Mouse (Mus musculus): ENCODE data around the gene Oit3.

Oit3 gene

DNA sequence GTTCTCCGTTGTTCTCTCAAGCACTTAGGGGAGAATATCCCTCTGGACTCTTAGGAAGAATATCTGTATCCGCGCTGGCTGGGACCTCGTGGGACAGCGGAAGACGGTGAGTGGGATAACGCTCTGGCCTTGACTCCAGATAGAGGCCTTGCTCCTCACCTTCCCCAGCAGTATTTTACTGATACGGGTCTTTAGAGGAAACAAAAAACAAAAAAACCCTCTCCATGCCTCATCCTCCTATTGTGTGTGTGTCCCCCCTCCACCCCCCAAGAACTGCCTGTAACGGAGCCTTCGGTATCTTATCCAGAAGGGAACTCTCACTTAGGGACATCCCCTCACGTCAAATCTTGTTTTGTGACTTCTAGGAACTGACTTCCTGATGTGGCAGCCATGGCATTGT lies at the start of gene Oit3:
Gene Oit3 (minus strand): TSS at position 44 of the 400 bp plus-strand sequence.
- in situ Hi-C loops (cut with MboI, MseI), result no loop called here

DNA sequence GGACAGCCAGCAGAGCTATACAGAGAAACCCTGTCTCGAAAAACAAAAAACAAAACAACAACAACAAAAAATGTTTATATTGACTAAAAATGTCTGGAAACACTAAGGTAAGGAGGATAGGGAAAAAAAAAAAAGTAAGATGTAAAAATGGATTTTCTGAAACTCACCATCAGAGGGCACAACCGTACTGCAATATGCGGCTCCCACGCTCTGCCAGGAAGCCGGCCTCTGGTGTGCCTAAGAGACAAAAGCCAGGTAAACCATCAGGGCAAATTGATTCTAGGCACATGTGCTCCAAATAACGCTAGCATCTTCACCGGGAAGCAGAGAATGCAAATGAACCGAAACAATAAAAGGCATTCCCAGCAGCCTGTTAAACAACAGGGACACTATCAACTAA lies 49.3 kb upstream of the Oit3 start:
- in situ Hi-C loops (cut with MboI, MseI), result no loop called here

DNA sequence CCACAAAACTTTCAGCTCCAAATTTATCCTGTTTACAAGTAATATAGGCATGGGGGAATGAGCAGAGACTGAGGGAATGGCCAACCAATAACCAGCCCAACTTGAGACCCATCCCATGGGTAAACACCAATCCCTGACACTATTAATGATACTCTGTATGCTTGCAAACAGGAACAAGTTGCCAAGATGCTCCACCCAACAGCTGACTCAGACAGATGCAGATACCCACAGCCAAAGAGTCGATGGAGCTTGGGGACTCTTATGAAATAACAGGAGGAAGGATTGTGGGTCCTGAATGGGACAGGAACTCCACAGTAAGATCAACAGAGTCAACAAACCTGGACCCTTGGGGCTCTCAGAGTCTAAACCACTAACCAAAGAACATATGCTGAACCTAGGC lies 47.8 kb upstream of the Oit3 start:
- in situ Hi-C loops (cut with MboI, MseI), result no loop called here

DNA sequence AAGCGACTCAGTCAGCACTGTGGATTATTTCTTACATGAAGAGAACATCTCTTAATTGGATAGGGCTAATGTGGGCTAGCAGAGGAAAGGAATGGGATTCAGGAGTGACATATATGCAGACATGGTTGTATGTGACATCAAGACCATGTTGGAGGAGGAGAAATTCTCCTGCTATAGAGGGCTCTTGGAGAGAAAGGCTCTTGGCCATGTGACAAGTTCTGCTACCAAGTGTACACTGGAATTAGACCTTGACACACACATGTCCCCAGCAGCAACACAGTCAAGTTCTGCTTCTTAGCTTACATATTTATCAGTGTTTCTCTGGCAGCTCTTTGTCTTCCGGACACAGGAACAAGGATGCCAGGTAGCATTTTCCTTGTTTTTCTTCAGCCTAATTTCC lies 45.8 kb upstream of the Oit3 start:
- in situ Hi-C loops (cut with MboI, MseI), result no loop called here

DNA sequence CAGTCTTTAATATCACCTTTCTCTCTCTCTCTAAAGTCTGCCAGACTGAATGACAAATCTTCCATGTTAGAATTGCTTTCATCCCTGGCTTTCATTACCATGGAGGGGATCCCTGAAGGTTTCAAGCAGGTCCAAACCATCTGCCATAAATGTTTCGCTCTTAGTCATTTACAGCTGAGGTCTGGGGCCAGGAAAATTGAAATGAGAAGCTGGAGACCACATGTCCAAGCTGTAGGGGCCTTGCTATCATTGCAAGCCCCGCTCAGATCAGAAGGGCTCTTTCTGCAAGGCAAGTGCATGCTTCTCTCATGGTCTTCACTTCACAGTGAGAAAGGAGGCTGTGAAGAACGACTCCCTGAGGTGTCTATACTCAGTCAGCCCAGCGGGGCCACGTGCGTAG lies 42.7 kb upstream of the Oit3 start:
- in situ Hi-C loops (cut with MboI, MseI), result no loop called here

DNA sequence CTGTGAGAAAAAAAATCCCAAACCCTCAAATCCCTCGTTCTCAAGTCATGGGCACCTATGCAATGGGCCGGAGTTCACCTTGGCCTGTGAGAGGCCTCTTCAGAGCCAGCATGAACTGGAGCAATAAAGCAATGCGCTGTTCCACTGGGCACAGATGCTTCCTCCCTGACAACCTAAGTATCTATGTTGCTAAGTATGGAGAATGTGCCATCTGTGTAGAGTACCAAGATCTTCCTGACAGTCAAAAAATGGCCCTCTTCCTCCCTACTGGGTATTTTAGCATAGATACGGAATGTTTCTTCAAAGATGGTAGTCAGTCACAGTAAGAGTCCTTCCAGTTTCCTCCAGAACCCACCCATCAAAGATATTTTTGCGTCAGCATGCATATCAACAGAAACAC lies 39.8 kb upstream of the Oit3 start:
- in situ Hi-C loops (cut with MboI, MseI), result no loop called here

DNA sequence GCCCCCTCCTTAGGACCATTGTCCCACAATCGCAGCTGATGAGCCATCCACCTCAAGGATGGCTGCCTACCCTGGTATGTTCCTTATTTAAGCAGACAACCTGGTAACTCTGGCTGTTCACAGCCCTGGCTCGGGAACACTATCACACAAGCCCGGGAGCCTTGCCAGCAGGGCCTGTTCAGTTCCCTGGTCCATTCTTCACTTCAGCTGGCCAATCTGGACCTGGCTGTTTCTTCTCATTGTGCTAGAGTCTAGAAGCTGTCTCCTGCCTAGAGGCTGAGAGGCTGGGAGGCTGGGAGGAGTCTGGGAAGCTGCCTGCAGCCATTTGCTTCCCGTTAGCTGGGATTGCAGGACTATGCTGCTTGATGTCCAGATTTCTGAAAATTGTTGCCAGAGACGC lies 28.9 kb upstream of the Oit3 start:
- in situ Hi-C loops (cut with MboI, MseI), result no loop called here

DNA sequence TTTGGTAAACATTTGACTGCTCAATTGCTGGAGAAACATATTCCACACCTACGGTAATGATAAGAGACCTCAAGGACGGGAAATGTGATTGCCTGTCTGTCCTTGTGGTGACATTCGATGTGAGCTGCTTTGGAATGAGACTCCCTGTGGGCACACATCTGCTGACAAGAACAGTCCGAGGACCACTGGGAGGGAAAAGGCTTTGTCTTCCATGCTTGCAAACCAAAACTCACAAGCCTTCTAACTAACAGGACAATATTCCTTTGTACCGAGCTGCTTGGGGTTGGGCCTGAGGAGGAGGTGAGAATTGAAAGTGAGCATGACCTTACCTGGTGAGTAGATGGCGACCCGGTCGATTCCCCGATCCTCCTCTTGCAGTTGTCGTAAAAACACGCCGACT lies 25.7 kb upstream of the Oit3 start:
- in situ Hi-C loops (cut with MboI, MseI), result no loop called here

DNA sequence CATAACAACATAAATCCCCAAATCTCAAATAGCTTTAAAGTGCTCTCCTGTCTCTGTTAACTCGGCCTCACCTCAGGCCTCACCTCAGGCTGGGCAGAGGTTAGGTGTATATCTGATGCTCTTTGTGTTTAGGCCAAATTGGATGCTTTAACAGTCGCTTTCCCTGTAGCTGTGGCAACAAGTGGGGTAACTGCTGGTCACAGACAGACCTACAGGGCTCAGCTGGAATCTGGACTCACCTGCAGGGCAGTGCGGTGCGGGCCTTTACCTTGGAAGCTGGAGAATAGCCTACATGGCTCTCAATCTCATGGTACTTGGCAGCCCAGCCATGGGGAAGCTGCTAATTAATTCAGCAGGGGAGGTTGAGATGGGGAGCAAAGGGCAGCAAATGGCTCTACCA lies 25.0 kb upstream of the Oit3 start:
- in situ Hi-C loops (cut with MboI, MseI), result no loop called here

DNA sequence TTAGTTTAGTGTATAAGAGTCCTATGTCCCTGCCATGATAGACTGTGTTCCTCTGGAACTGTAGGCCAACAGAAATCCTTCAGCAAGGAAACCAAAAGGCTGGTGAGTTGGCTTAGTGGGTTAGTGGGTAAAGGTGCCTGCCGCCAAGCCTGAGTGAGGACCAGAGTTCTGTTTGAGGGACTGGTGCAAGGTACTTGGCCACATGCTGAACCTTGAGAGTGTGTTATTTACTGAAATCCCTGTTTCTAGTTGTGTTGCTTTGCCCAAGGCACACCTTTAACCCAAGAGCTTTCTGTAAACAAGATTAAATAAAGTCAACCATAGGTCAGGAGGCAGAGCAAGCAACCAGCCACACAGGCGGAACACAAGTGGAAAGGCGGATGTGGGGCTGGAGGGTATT lies 24.0 kb upstream of the Oit3 start:
- in situ Hi-C loops (cut with MboI, MseI), result no loop called here

DNA sequence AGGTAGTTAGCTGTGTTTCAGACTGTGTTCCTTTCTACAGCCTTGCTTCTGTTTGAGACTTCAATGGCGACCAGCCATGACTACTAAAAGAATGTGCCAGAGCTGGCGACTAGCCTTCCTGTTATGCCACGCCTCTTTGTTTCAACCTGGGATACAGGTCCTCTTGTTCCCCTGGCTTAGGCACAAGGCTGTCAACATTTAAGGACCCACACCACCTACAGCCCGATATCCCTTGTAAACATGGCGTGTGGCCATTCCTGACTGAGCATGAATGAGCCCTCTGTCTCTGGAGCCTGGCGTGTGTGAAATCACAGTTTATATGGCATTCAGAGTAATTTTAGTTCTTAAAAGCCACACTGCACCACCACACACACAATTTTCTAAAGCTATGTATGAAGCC lies 20.7 kb upstream of the Oit3 start:
- in situ Hi-C loops (cut with MboI, MseI), result no loop called here

DNA sequence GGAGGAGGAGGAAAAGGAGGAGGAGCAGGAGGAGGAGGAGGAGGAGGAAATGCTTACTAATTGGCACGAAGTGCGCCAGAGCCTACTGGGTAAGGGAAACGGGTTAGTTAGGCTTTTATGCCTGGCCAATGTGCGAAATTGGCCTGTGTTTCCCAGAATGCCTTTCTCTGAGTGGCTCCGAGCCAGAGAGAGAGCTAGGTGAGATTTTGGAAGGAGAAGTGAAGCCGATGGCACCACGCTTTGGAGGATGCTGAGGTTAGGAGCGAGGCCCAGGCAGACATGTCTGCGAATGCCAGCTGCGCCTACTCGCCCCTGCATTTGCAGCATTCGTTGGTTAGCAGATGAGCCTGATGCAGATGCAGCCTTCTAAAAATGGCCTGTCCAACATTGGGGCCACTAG lies 18.2 kb upstream of the Oit3 start:
- in situ Hi-C loops (cut with MboI, MseI), result no loop called here

DNA sequence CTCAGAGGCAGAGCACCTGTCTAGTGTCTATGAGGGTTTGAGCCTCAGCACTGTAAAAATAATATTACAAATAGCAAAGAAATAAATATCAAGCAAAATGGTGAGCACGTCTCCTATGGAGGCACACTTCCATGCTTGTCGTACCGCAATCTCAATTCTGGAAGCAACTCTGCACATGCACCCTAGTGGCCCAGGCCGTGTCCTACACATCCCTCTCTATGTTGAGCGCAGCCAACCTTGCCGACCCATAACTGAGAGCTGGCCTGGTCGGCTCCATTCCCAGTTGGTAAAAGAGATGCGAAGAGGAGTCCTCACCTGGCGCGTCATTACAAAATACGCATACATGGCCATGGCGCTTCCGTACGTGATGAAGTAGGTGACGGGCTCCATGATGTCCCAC lies 13.1 kb upstream of the Oit3 start:
- in situ Hi-C loops (cut with MboI, MseI), result no loop called here

DNA sequence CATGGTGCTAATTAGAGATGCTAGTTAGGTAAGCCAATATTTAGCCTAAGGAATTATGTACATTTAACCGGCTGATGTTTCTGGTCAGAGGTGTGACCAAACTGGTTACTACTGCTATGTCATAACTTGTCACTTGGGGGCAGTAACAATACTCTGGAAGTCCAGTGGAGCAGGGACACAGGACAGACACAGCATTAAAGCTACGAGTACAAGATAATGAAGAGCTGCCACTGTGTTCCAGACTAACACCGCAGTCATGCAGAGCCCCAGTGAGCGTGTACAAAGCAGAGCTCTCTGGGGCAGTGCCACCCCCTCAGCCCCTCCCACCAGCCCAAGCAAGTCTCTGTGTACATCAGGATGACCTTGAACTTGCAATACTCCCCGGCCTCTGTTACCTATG lies 10.3 kb upstream of the Oit3 start:
- in situ Hi-C loops (cut with MboI, MseI), result no loop called here

DNA sequence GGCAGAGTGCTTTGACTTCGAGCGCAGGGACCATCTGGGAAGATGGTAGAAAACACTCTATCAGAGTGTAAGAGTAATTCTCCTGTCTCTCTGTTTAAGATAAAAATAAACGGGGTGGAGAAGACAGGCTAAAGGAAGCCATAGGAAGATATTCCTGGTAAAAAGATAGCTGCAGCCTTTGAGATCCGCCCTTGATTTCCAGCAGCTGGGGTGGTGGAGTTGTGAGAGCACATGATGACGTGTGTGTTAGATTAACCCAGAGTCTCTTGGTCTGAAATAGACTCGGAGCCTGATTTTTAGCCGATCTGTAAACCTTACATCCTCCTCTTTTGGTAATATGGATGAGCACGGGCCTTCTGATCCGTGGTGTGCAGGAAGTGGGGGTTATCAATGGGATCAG lies 6.0 kb upstream of the Oit3 start:
- in situ Hi-C loops (cut with MboI, MseI), result no loop called here

DNA sequence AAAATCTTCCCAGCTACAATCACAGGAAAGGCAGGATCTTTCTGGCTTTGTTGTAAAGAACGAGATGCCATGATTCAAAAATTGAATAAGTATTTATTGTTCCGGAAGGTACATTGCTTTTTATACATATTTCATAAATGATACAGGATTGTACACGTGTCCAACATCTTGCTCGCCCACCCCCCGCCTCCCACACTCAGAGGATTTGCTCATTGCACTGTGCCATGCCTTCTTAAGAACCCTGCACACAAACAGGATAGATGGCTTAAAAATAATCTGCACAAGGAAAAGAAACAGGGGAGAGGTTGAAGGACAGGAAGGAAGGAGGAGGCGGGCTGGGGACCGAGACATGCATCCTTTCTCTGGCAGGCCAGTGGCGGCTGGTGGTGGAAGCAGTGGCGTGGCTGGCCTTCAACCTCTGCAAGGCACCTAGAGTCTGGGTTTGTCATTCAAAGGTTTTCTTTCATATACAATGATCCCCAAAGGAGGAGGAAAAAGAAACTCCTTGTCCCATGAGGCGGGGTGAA lies 5.4 kb upstream of the Oit3 start:
- in situ Hi-C loops (cut with MboI, MseI), result no loop called here

DNA sequence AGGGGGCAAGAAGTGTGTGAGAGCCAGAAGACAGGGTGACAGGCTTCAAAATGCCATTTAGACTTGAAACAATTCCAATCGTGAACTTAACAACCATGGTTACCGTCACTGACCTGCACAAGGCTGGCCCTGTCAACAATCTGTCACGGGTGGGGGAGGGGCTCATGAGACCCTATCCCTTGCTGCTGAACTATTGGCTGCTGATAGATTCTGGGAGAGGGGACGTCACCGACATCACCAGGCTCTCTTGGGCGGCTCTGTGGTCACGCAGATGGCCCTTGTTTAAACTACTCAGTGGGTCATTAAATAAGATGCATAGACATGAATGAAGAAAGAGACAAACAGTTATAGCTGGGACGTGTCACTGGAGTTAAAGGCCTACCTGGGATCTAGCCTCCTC lies 3.1 kb upstream of the Oit3 start:
- in situ Hi-C loops (cut with MboI, MseI), result no loop called here

DNA sequence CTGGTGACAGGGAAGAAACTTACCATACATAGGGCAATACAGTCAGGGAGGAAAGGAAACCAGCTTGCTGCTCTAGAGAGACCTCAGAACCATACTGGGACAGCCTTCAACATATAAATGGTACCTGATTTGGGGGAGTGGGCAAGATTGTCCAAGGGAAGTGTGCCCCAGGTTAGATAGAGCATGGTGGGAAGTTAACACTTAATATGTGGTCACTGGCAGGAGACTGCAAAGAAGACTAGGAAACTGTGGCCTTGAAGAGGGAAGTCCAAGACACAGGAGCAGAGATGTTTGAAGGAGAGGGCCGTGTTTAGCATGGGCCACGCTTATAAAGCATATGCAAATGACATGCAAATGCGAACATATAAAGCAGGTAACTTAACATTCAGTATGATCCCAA lies 2.5 kb upstream of the Oit3 start:
- in situ Hi-C loops (cut with MboI, MseI), result no loop called here

DNA sequence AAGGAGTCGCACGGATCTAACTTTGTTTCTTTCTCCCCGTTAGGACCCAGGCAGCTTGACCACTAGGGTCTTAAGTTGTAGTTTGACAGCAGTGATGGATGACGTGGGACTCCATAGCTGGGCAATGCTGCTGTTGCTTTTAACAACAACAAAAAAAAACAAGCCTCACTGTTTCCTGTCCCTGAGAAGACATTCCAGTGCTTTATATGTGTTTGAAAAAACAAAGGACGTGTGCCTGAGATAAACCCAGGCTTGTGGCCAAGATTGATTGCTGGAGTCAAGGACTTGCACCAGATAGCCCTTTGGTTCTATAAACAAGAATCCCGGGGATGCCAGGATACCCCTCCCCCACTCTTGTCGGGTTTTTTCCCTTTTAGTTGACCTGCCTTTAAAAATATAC lies 1.6 kb upstream of the Oit3 start:
- in situ Hi-C loops (cut with MboI, MseI), result no loop called here

DNA sequence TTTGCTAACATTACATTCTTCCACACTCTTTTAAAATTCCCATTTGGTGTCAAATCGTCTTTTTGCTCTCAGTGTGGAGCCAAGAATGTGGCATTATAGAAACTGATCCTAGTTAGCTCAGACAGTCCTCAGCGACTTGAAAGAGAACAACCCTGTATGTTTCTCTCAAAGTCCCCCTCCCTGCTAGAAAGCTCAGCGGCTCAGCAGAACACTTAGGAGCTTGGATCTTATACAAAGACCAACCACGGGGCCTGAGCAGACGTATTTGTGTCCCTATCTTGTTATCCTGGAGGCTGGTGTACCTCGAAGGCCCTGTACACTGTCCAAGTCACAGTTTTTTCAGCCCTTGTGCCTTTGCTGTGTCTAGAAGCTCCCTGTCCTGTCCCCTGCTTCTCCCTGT lies 1.4 kb downstream of the Oit3 start:
- in situ Hi-C loops (cut with MboI, MseI), result no loop called here

DNA sequence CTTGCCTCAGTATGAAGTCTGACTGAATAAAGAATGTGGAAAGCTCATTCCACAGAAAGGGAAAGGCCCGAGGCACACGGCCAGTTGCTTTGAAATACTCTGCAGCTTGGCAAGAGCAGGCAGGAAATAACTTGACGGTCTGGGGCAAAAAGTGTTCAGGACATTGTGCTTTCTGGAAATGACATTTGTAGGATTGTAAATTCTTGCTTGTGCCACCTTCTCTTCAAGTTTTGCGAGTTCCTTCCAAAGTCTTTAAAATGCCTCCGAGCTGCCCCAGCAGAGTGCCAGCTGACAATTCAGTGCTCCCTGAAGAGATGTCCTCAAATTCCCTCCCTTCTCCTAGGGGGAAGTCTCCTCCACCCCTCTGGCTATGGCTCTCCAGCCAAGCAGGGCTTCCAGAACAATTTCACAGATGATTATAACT lies 2.1 kb downstream of the Oit3 start:
- in situ Hi-C loops (cut with MboI, MseI), result no loop called here

DNA sequence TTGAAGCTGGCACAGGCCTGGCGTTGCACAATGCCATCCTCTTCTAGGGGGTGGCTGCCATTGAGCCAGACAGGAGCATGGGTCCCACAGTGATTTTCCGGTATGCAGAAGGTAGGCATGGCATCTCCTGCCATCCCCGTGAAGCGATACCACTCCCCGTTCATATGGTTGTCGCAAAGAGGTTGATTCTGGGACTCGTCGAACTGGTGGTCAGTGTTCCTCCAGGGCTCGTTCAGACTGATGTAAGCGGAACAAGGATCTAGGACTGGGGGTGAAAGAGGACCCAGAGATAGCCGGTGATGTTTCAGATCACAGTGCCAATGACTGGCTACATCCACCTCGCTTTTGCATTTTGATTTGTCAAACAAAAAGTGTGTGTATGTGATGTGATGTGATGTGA lies 2.9 kb downstream of the Oit3 start:
- in situ Hi-C loops (cut with MboI, MseI), result no loop called here

DNA sequence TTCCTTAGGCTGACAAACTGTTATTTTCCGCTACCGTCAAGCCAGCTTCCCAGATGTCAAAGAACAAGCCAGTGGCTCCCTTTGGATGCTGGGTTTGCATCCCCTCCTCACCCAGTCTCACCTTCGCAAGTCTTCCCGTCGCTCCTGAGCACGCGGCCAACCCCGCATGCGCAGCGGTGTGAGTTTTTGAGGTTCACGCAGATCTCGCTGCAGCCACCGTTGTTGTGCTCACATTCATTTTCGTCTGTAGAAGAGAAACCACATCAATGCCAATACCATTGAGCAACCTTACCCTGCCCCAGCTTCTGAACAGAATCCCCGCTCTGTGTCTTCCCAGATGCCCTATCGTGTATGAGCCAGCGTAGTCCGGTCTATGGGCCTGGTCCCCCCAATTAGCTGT lies 5.8 kb downstream of the Oit3 start:
- in situ Hi-C loops (cut with MboI, MseI), result no loop called here

DNA sequence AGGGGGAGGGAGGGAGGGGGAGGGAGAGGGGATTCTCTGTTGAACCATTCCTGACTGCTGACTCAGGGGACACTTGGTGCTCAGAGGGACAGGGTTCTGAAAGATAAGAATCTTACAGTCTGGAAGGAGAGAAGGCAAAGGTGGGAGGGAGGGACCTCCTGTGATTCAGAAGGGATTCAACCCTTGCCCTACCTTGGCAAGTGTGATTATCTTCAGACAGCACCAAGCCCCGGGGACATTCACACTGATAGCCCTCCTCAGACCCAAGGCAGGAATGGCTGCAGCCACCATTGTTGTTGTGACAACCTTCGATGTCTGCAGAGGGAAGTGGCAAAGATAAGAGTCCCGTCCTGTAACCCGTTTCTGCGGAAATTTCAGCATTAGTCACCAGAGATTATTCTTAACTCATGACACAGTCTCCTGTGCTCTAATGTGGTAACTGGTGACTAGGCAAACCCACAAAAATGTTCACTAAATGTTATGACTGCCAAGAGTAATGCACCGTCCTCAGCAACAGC lies 10.8 kb downstream of the Oit3 start:
- in situ Hi-C loops (cut with MboI, MseI), result no loop called here
